Mouse (Mus musculus) G1E (cell line): ENCODE measurements around the gene St3gal5.

ENCODE experiments used
- CTCF ChIP-seq: IDR thresholded peaks from 2 replicates; pipeline ENCODE4 v1.5.1; 2012; ENCODE audit warnings: low read depth, low read length, inconsistent platforms, mixed read lengths
- GATA1 ChIP-seq: IDR thresholded peaks from 2 replicates; pipeline ENCODE4 v1.6.1; 2012; ENCODE audit warnings: borderline replicate concordance, low read length, inconsistent platforms, mixed read lengths

DNA sequence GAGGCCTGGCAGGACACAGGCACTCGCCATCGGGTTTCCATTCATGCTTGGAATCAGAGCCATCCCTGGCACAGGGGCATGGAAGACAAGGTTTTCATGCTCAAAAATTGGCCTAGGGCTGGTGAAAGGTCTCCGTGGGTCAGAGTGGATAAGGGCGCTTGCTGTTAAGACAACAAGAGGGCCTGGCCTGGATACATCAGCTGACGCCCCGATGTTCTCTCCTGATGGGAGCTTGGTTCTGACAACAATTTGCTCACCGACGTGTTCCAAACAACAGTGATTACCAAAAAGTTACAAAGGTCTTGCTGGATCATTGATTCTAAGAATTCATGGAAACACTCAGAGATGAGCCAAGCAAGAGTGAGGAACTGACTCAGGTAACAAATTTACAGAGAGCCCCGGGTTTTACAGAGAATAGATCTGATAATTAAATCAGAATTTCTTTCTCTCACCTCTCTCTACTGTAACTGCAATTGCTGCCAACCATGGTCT is 38.9 kb upstream of the St3gal5 start:
- TF ChIP-seq CTCF: no peak
- TF ChIP-seq GATA1: no peak
